Mouse (Mus musculus): ENCODE measurements at regions not wholly inside any gene's neighbourhood (a gene's known extent, or its start where the extent isn't known, plus 50 kb on each side); places are given as distances from the start of the nearest gene placed in this dataset.

DNA sequence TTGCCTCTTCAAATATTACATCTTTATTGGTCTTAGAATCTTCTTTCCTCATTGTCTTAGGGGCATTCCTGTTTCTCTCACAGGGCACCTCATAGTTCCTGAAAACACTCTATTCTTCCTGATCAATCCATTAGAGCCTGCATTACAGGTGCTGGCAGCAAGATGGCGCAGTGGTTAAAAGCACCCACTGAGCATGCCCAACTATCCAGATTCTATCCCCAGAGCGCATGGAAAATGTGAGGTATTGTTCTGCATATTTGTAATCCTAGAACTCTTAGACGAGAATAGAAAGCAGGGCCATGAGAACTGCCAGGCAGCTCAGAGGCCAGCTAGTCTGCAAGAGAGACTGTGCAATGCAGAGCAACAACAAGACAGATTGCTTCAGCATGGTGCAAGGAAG, 67.7 kb upstream of the Fam98a start:
- TF ChIP-seq POLR2A (IDR thresholded peaks at IDR 0.05; ENCODE audit: borderline replicate concordance, low read depth, low read length) (no peak), CTCF (IDR thresholded peaks at IDR 0.05; ENCODE audit: low read depth, low read length) (no peak)

Measured in bone marrow macrophage, adult 2 months (primary cell).